Mouse (Mus musculus): Measurements from ENCODE around the gene Tor1aip1.

DNA sequence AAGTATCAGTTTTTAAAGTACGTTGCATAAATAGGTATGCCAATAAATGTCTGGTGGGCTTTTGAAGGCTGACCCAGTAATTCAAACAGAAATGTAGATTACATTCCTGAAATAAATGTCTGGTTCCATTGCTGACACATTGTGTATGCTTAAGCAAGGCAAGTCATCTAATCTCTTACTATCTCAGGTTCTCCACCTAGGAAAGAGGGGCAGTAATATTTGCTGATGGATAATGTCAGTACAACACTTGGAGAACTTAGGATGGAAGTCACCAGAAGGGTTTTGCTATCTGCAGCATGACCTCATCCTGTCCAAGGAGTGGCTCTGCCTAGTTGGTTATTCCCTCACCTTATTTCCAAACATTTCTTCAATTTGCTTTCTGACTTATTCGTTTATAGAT lies 41.8 kb downstream of the Tor1aip1 start:
- TF ChIP-seq CTCF (IDR thresholded peaks at IDR 0.05; ENCODE audit: extremely low read depth, insufficient read length, insufficient replicate concordance, low read depth, low read length), result no peak
- TF ChIP-seq POLR2A (IDR thresholded peaks at IDR 0.05; ENCODE audit: low read depth, low read length), result no peak
